Mouse (Mus musculus) midbrain, embryonic 11.5 days (tissue): ENCODE results near the gene Frmd4a. TPM values are rescaled to one million over a fixed set of nuclear protein-coding genes. Genes with fewer than 3 reads are reported as not detected.
A peak's percentile ranks its signal among the peaks of the same experiment; 100 is the strongest.
"Not testable (repeated sequence)": the region's sequence is repeated elsewhere in the genome, so short reads cannot be mapped to it uniquely, and the experiment has no call there.

Source experiments
- ATAC-seq: fragments of 200-750 bp; cut with Nextera tagmentation; 2 replicates; pipeline ENCODE4 v1.8.0; 2017; ENCODE audit warnings: moderate TSS enrichment, moderate library complexity; ENCODE audit not compliant: low FRiP score
- DNase-seq: peaks from one replicate; pipeline ENCODE4 v3.0.0; 2015; ENCODE audit warnings: low spot score; ENCODE audit errors: missing footprints
- H3K27ac ChIP-seq: fragments of 300-500 bp; sonication (generic); 2 replicates; pipeline ENCODE4 v1.5.1; 2014; ENCODE audit warnings: low read depth, low read length
- H3K27me3 ChIP-seq: fragments of 300-500 bp; sonication (generic); 2 replicates; pipeline ENCODE4 v1.6.1; 2014; ENCODE audit warnings: mild to moderate bottlenecking, low read length, moderate library complexity, mixed read lengths; ENCODE audit not compliant: control insufficient read depth, insufficient read depth
- H3K36me3 ChIP-seq: fragments of 300-500 bp; sonication (generic); 2 replicates; pipeline ENCODE4 v1.6.1; 2014; ENCODE audit warnings: mild to moderate bottlenecking, low read length, moderate library complexity, mixed read lengths; ENCODE audit not compliant: control insufficient read depth, insufficient read depth
- H3K4me1 ChIP-seq: fragments of 300-500 bp; sonication (generic); 2 replicates; pipeline ENCODE4 v1.6.1; 2014; ENCODE audit warnings: low read length; ENCODE audit not compliant: control insufficient read depth, insufficient read depth
- H3K4me2 ChIP-seq: fragments of 300-500 bp; sonication (generic); 2 replicates; pipeline ENCODE4 v1.6.1; 2014; ENCODE audit warnings: mild to moderate bottlenecking, moderate library complexity
- H3K4me3 ChIP-seq: fragments of 300-500 bp; sonication (generic); 2 replicates; pipeline ENCODE4 v1.5.1; 2014; ENCODE audit warnings: low read depth, low read length
- H3K9ac ChIP-seq: fragments of 300-500 bp; sonication (generic); 2 replicates; pipeline ENCODE4 v1.6.1; 2014; ENCODE audit warnings: low read length
- H3K9me3 ChIP-seq: fragments of 300-500 bp; sonication (generic); 2 replicates; pipeline ENCODE4 v1.6.1; 2016; ENCODE audit warnings: low read length; ENCODE audit not compliant: control insufficient read depth
- WGBS: fragments of 180-500 bp; shearing (Covaris S2); extraction: QIAGEN DNeasy Blood & Tissue Kit; methylation state at CpG from one replicate; pipeline ENCODE4 v1.1.7; 2014; 5-methylcytosine and 5-hydroxymethylcytosine counted together
- polyA plus RNA-seq: library from polyadenylated mRNA; unstranded; fragments of >200 nt; fragmentation: Nextera tagmentation; extraction: Ambion mirVana; gene quantifications from 2 replicates; pipeline ENCODE4 v1.2.1, GENCODE M21; 2014

Gene Frmd4a
- polyA plus RNA-seq, 1 experiment from 2014 or later, result 35.2 TPM

GRCm38 (mm10) chr2:4338290-4338689 lies 320.8 kb downstream of the Frmd4a start:
- not testable (repeated sequence) for H3K4me1 ChIP-seq, H3K4me2 ChIP-seq, H3K9ac ChIP-seq, H3K4me3 ChIP-seq, H3K27ac ChIP-seq, H3K36me3 ChIP-seq, H3K27me3 ChIP-seq, ATAC-seq, H3K9me3 ChIP-seq
- peak; percentile 81 for DNase-seq
- WGBS, result 65% methylated on average over 8 of the region's 8 CpGs

- Histone ChIP-seq H3K36me3 (no peaks in the 10 kb centered on the region), H3K4me1 (no peaks in the 10 kb centered on the region), H3K9ac (no peak overlapping the region), H3K9me3 (no peaks in the 10 kb centered on the region), H3K4me3 (no peak overlapping the region), H3K27ac (no peak overlapping the region), H3K27me3 (no peaks in the 10 kb centered on the region), H3K4me2 (no peak overlapping the region)
- DNase-seq (no peak), ATAC-seq (no peak)
- 71% methylated on average over 4 of the region's 4 CpGs for WGBS
Observed at GRCm38 (mm10) chr2:4339128-4339527, 321.6 kb downstream of the Frmd4a start.

GRCm38 (mm10) chr2:4339530-4340218 lies 322.2 kb downstream of the Frmd4a start:
- no peaks in the 10 kb centered on the region for H3K36me3 ChIP-seq
- no peaks in the 10 kb centered on the region for H3K27me3 ChIP-seq
- no peaks in the 10 kb centered on the region for H3K4me1 ChIP-seq
- no peak for DNase-seq
- no peak for ATAC-seq
- no peak overlapping the region for H3K4me3 ChIP-seq
- H3K9me3 ChIP-seq, result no peaks in the 10 kb centered on the region
- no peak overlapping the region for H3K9ac ChIP-seq
- 68% methylated on average over 3 of the region's 3 CpGs for WGBS
- no peak overlapping the region for H3K4me2 ChIP-seq
- H3K27ac ChIP-seq, result no peak overlapping the region

- no peaks in the 10 kb centered on the region for H3K27me3 ChIP-seq
- H3K9me3 ChIP-seq, result no peaks in the 10 kb centered on the region
- no peak for DNase-seq
- 71% methylated on average over 10 of the region's 10 CpGs for WGBS
- no peak for ATAC-seq
- H3K4me2 ChIP-seq, result no peak overlapping the region
- no peak overlapping the region for H3K4me3 ChIP-seq
- H3K36me3 ChIP-seq, result no peaks in the 10 kb centered on the region
- no peaks in the 10 kb centered on the region for H3K4me1 ChIP-seq
- no peak overlapping the region for H3K9ac ChIP-seq
- no peak overlapping the region for H3K27ac ChIP-seq
Observed at GRCm38 (mm10) chr2:4340378-4340777, 322.9 kb downstream of the Frmd4a start.

- 89% methylated on average over 1 of the region's 1 CpGs for WGBS
- ATAC-seq, result no peak
Observed at GRCm38 (mm10) chr2:4341141-4341540, 323.6 kb downstream of the Frmd4a start.

GRCm38 (mm10) chr2:4342005-4342404 lies 324.5 kb downstream of the Frmd4a start:
- H3K36me3 ChIP-seq, result no peaks in the 10 kb centered on the region
- no peaks in the 10 kb centered on the region for H3K9me3 ChIP-seq
- H3K4me3 ChIP-seq, result no peak overlapping the region
- H3K4me1 ChIP-seq, result 0 out of 2 replicates have a peak, but pooled peaks cover 5% of the 10 kb centered on the region
- 95% methylated on average over 7 of the region's 7 CpGs for WGBS
- H3K27me3 ChIP-seq, result no peaks in the 10 kb centered on the region
- H3K4me2 ChIP-seq, result no peak overlapping the region
- H3K9ac ChIP-seq, result no peak overlapping the region
- ATAC-seq, result no peak
- DNase-seq, result no peak
- no peak overlapping the region for H3K27ac ChIP-seq

More at GRCm38 (mm10) chr2:4341141-4341540, 323.6 kb downstream of the Frmd4a start:
- Histone ChIP-seq H3K36me3 (no peaks in the 10 kb centered on the region), H3K4me3 (no peak overlapping the region), H3K9me3 (no peaks in the 10 kb centered on the region), H3K27ac (no peak overlapping the region), H3K27me3 (no peaks in the 10 kb centered on the region), H3K4me1 (0 out of 2 replicates have a peak, but pooled peaks cover under 1% of the 10 kb centered on the region), H3K4me2 (no peak overlapping the region), H3K9ac (no peak overlapping the region)
- no peak for DNase-seq

- no peaks in the 10 kb centered on the region for H3K9me3 ChIP-seq
- no peaks in the 10 kb centered on the region for H3K36me3 ChIP-seq
- DNase-seq, result no peak
- H3K4me1 ChIP-seq, result peaks cover 9% of the 10 kb centered on the region; the same call in 1 of the 2 replicates
- no peak overlapping the region for H3K27ac ChIP-seq
- H3K27me3 ChIP-seq, result no peaks in the 10 kb centered on the region
- 82% methylated on average over 5 of the region's 5 CpGs for WGBS
- ATAC-seq, result no peak
- H3K4me2 ChIP-seq, result no peak overlapping the region
- H3K9ac ChIP-seq, result no peak overlapping the region
- no peak overlapping the region for H3K4me3 ChIP-seq
Observed at GRCm38 (mm10) chr2:4344411-4344810, 326.9 kb downstream of the Frmd4a start.

GRCm38 (mm10) chr2:4346232-4346631 lies 328.7 kb downstream of the Frmd4a start:
- 69% methylated on average over 6 of the region's 6 CpGs for WGBS
- Histone ChIP-seq H3K9me3 (no peaks in the 10 kb centered on the region), H3K4me1 (peaks cover 9% of the 10 kb centered on the region; the same call in 1 of the 2 replicates), H3K36me3 (no peaks in the 10 kb centered on the region), H3K4me2 (no peak overlapping the region), H3K4me3 (no peak overlapping the region), H3K27ac (no peak overlapping the region), H3K27me3 (no peaks in the 10 kb centered on the region), H3K9ac (no peak overlapping the region)
- DNase-seq (no peak), ATAC-seq (no peak)

GRCm38 (mm10) chr2:4346953-4347352 lies 329.4 kb downstream of the Frmd4a start:
- H3K36me3 ChIP-seq, result no peaks in the 10 kb centered on the region
- no peak overlapping the region for H3K4me3 ChIP-seq
- H3K27ac ChIP-seq, result no peak overlapping the region
- no peaks in the 10 kb centered on the region for H3K27me3 ChIP-seq
- H3K4me1 ChIP-seq, result peaks cover 9% of the 10 kb centered on the region; the same call in 1 of the 2 replicates
- H3K9ac ChIP-seq, result no peak overlapping the region
- ATAC-seq (no peak), DNase-seq (peak; percentile 82)
- 46% methylated on average over 1 of the region's 1 CpGs for WGBS
- no peak overlapping the region for H3K4me2 ChIP-seq
- no peaks in the 10 kb centered on the region for H3K9me3 ChIP-seq
